Mouse (Mus musculus) skeletal muscle tissue, adult 2 months (tissue): Measurements from ENCODE around the gene Ucma.

ENCODE experiments used
- DNase-seq: peaks from one replicate; pipeline ENCODE4 v3.0.0-alpha.2; 2012; ENCODE audit warnings: low read depth, low spot score

Gene Ucma

GRCm38 (mm10) chr2:5001266-5001665 lies 25.3 kb downstream of the Ucma start:
- no peak for DNase-seq

DNA sequence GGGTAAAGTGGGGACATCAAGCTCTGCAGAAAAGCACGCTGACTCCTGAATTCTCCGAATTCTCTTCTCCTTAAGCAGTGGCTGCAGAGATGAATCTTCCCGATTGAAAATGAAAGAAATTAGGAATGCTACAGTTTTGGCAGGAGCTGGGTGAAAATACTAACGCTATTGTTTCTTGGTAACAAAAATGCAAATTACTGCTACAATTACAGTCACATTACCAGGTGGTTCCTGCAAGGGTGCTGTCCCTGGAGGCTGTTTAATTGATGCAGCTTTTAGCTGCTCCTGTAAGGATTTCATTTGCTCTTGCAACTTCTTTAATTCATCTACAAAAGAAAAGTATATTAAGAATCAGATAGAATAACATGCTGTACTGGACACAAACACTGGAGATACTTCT lies 31.2 kb downstream of the Ucma start:
- no peak for DNase-seq

GRCm38 (mm10) chr2:5011898-5012490 lies 36.1 kb downstream of the Ucma start:
- no peak for DNase-seq

GRCm38 (mm10) chr2:5012491-5013324 lies 36.8 kb downstream of the Ucma start, which contains the start of gene Mcm10:
TSS of gene Mcm10 (minus strand) at chr2:5012791.
- peak; percentile 92 for DNase-seq

GRCm38 (mm10) chr2:5014616-5015015 lies 38.7 kb downstream of the Ucma start:
- no peak for DNase-seq

GRCm38 (mm10) chr2:5015527-5015926 lies 39.6 kb downstream of the Ucma start:
- no peak for DNase-seq

DNA sequence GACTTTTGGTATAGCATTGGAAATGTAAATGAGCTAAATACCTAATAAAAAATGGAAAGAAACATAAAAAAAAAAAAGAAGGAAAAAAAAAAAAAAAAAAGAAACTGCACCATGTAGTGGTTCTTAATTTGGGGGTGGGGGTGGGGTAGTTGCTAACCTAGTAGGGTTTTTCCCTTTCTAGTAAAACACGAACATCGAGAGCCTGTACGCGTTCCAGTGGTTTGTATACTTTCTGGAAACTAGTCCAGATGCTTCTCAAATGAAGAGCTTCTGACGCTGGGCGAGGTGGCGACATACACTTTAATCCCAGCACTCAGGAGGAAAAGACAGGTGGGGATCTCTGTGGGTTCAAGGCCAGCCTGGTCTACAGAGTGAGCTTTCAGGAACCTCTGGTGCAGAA lies 41.0 kb downstream of the Ucma start:
- no peak for DNase-seq

DNA sequence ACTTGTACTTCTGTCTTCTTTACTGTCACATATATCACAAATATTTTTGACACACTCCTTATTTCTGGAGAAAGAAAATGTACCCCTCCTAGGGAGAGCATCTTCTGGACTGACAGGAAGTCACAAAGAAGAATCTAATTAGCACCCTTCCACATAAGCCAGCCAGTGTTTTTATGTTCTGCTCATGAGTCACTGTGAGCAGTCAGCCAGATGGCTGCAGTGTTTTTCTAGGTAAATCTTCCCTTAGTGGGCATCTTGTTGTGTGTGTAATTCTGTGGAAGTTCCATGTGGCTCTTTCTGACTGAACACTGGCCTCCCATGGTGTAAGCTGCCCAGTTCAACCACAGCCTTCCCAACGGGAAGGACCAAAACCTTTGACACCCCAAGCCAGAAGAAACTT lies 43.8 kb downstream of the Ucma start:
- DNase-seq, result no peak

DNA sequence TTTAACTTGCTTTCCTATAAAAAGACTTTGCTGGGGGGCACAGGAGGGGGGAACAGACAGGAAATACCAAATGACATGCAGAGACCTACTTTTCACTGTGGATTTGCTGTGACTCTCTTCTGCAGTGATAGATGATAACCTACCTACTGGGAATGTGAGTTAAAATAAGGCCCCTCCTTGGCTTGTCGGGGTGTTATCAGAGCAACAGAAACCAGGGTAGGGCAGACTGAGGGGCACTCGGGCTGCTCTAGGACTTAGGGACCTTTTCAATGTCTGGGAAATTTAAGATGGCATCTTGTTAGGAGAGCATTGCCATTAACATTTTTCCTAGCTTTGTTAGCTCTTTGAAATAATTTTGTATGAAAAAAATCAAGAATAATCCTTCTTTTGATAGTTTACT lies 47.4 kb downstream of the Ucma start:
- no peak for DNase-seq

DNA sequence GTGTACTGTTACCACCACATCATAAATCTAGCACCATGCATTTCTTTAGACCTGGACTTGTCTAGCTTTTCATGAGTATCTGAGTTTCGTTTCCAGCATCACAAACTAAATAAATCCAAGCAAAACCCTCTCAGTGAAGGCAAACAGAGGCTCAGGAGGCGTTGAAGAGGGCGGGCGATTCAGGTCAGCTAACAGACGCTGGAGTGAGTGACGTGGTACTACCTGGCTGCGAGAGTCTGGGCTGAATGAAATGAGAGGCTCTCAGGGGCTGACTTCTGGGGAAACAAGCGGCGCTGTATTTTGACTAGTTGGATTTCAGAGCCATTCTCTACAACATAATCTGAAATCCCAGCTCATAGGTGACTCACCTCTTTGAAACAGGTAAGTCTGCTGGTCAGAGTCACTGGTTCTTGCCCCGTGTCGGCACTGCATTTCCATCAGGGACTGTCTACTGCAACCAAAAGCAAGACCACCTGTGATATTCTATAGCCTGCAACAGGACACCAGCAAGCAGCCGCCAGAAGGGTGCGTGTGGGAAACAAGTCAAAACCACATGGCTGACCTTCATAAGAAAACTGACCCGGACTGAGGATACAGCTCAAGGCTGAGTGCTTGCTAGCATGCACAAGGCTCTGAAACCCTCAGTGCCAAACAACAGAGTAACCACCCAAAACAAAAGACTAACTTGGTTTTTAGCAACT lies 47.9 kb downstream of the Ucma start:
- peak; percentile 52 for DNase-seq

- DNase-seq, result no peak
Observed at GRCm38 (mm10) chr2:5025162-5025733, 49.3 kb downstream of the Ucma start.

GRCm38 (mm10) chr2:5027057-5027456 lies 51.1 kb downstream of the Ucma start:
- no peak for DNase-seq

DNA sequence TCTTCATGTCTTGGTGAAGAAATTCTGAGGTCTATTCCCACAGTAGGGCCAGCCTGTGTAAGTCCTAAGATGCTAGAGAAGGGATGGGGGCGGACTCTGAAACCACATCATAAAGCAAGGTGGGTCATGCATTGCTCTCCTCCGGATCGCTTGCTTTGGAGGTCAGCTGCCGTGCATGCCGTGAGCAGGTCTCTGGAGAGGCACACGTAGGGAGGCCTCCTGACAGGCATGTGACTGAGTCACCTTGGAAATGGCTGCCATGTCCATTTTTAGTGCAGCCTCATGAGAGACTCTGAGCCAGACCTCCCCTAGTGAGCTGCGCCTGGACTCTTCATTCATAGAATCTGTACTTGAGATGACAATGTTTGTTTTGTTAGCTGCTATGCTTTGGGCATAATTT lies 52.1 kb downstream of the Ucma start:
- DNase-seq, result peak; percentile 42

DNA sequence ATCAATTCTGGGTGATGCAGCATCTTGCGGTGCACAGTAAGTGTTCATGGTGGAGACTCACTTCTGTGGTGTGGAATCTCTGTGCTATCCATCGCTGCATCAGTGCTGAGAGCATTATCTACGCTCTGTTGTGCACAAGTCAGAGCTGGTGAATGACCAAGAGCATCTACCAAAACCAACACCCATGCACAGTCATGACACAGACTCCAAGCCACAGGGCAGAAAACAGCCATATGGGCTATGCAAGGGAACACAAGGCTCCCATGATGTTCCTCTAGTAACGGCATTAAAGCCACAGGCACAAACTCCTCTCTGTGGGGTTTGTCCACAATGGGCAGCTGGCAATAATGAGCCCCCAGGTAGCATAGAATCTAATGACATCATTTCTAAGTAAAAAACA lies 53.9 kb downstream of the Ucma start:
- no peak for DNase-seq

DNA sequence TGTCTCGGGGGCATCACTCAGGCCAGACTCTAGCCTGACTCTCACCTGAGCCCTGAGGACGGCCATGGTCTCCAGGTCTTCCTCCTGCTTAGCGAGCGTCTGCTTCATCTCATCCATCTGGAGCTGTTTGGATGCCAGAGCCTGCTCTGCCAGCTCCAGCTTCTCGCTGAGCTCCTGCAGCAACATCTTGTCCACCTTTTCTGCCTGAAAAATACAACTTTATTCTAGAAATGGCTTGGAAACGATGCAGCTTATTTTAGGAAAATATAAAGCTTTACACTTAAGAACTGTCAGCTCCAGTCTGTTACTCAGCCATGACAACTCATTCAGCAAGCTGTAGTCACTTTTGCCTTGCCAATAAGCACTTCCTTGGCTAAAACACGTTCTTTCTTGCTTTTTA lies 55.3 kb downstream of the Ucma start:
- DNase-seq, result no peak

- DNase-seq, result peak; percentile 60
Observed at GRCm38 (mm10) chr2:5032665-5033064, 56.7 kb downstream of the Ucma start.

GRCm38 (mm10) chr2:5033546-5034420 lies 57.9 kb downstream of the Ucma start:
- peak; percentile 65 for DNase-seq

DNA sequence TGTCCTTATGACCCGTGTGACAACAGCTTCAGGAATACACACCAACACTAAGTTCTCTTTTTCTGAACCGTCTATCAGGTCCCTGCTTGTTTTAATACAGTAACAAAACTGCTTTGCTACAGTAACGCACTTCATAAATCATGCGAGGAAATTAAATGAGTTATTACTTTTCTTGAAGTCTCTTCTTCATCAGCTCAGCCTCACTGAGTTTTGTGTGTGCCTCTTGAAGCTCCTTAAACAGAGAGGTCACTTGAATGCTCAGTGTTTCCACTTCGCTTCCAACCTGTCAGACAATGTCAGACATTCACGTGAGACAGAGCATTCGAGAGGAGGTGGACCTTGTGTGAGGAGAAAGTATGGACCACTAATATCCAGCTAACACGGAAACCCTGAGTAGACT lies 58.9 kb downstream of the Ucma start:
- DNase-seq, result no peak

GRCm38 (mm10) chr2:5035241-5035640 lies 59.3 kb downstream of the Ucma start:
- no peak for DNase-seq
